Mouse (Mus musculus) liver, embryonic 16.5 days (tissue): ENCODE results near the gene Lipc. TPM values are rescaled to one million over a fixed set of nuclear protein-coding genes. Genes with fewer than 3 reads are reported as not detected.

Experiments
- microRNA-seq: library from miRNA; unstranded; fragments of <30 nt; microRNA quantifications from one replicate; pipeline ENCODE4, GENCODE M21; 2016
- polyA plus RNA-seq: library from polyadenylated mRNA; unstranded; fragments of >200 nt; fragmentation: Nextera tagmentation; extraction: Ambion mirVana; gene quantifications from 2 replicates; pipeline ENCODE4 v1.2.1, GENCODE M21; 2015

Gene Lipc
- polyA plus RNA-seq, 1 experiment from 2014 or later: 45.9 TPM

Small RNA genes within 50 kb of the gene (microRNA-seq; reads per million reads assigned to microRNA genes)
- not detected for gene Gm25149

Other genes with a start within 250 kb of the Lipc start
- gene Aqp9, start 216.5 kb upstream of the Lipc start, polyA plus RNA-seq: 7.5 and 9.0 TPM in 2 replicates